Mouse (Mus musculus) CH12.LX (cell line): ENCODE data around the gene St8sia4. TPM values are rescaled to one million over a fixed set of nuclear protein-coding genes. Genes with fewer than 3 reads are reported as not detected.
A peak's percentile ranks its signal among the peaks of the same experiment; 100 is the strongest.

Source experiments
- DNase-seq: peaks from one replicate; pipeline ENCODE4 v3.0.0-alpha.2; 2013; ENCODE audit errors: extremely low read depth
- H3K27ac ChIP-seq: 2 replicates; pipeline ENCODE4 v1.5.1; 2012; ENCODE audit warnings: low read depth, mild to moderate bottlenecking, control low read depth, moderate library complexity; ENCODE audit not compliant: insufficient read depth
- H3K27me3 ChIP-seq: replicated peaks from 2 replicates; pipeline ENCODE3; 2012; ENCODE audit warnings: inconsistent platforms
- H3K36me3 ChIP-seq, 2 experiments: replicated peaks in 1 of 2; 2 replicates each; pipeline versions ENCODE3 to v1.6.1; 2012; ENCODE audit warnings: inconsistent platforms in 1 of 2, low read length in 1 of 2, mild to moderate bottlenecking in 1 of 2, mixed read lengths in 1 of 2, moderate library complexity in 1 of 2; ENCODE audit not compliant: control insufficient read depth in 1 of 2, insufficient read depth in 1 of 2
- H3K4me1 ChIP-seq, 2 experiments: 2 replicates each; pipeline ENCODE4 v1.6.1; 2012; ENCODE audit warnings: inconsistent platforms in 1 of 2, moderate library complexity in 1 of 2; ENCODE audit not compliant: insufficient read depth in 2 of 2, control insufficient read depth in 1 of 2
- H3K4me2 ChIP-seq: 2 replicates; pipeline ENCODE4 v1.6.1; 2012; ENCODE audit warnings: low read depth, mild to moderate bottlenecking, control low read depth; ENCODE audit not compliant: poor library complexity, insufficient read depth, severe bottlenecking
- H3K4me3 ChIP-seq, 3 experiments: fragments of 150-350 bp in 1 of 3; sonication (generic) in 1 of 3; replicated peaks in 1 of 3; 2 replicates each; pipeline versions ENCODE3 to v1.5.1; 2011 to 2012; ENCODE audit warnings: low read depth in 2 of 3, low read length in 2 of 3, mild to moderate bottlenecking in 2 of 3, moderate library complexity in 2 of 3, control low read depth in 1 of 3, improper control_type of control experiment in 1 of 3, inconsistent platforms in 1 of 3, mixed read lengths in 1 of 3; ENCODE audit not compliant: poor library complexity in 1 of 3
- H3K79me2 ChIP-seq: replicated peaks from 2 replicates; pipeline ENCODE4 v1.6.1; 2012; ENCODE audit warnings: mild to moderate bottlenecking, moderate library complexity; ENCODE audit not compliant: control insufficient read depth, poor library complexity, insufficient read depth, severe bottlenecking; ENCODE audit errors: extremely low read depth
- H3K9ac ChIP-seq: 2 replicates; pipeline ENCODE4 v1.6.1; 2012; ENCODE audit warnings: low read depth, mild to moderate bottlenecking, control low read depth, moderate library complexity; ENCODE audit not compliant: insufficient read depth
- H3K9me3 ChIP-seq: replicated peaks from 2 replicates; pipeline ENCODE3; 2012; ENCODE audit warnings: low read length, inconsistent platforms, mixed read lengths
- CHD2 ChIP-seq: IDR thresholded peaks from 2 replicates; pipeline ENCODE4 v1.6.1; 2011; ENCODE audit warnings: low read length, improper control_type of control experiment
- CTCF ChIP-seq, 2 experiments: IDR thresholded peaks in 1 of 2; conservative IDR thresholded peaks in 1 of 2; 2 replicates each; pipeline ENCODE4 v1.5.1; 2011 to 2012; ENCODE audit warnings: low read depth in 2 of 2, low read length in 2 of 2, improper control_type of control experiment in 1 of 2, inconsistent platforms in 1 of 2, mild to moderate bottlenecking in 1 of 2, moderate library complexity in 1 of 2
- ELF1 ChIP-seq: IDR thresholded peaks from 2 replicates; pipeline ENCODE4 v1.6.1; 2014; ENCODE audit warnings: low read depth, mild to moderate bottlenecking, inconsistent platforms, low read length, improper control_type of control experiment
- EP300 ChIP-seq: IDR thresholded peaks from 2 replicates; pipeline ENCODE4 v1.6.1; 2011; ENCODE audit warnings: low read length, improper control_type of control experiment
- IRF4 ChIP-seq: IDR thresholded peaks from 2 replicates; pipeline ENCODE4 v1.6.1; 2014; ENCODE audit warnings: low read depth, mild to moderate bottlenecking, inconsistent platforms, low read length, improper control_type of control experiment
- JUND ChIP-seq: conservative IDR thresholded peaks from 2 replicates; pipeline ENCODE4 v1.6.1; 2011; ENCODE audit warnings: low read depth, low read length, improper control_type of control experiment
- MAFK ChIP-seq: IDR thresholded peaks from 2 replicates; pipeline ENCODE4 v1.6.1; 2011; ENCODE audit warnings: low read length, improper control_type of control experiment; ENCODE audit not compliant: insufficient replicate concordance
- MAX ChIP-seq: IDR thresholded peaks from 2 replicates; pipeline ENCODE4 v1.6.1; 2011; ENCODE audit warnings: low read length, improper control_type of control experiment
- MAZ ChIP-seq: IDR thresholded peaks from 2 replicates; pipeline ENCODE4 v1.6.1; 2012; ENCODE audit warnings: low read depth, mild to moderate bottlenecking, inconsistent platforms, low read length, improper control_type of control experiment, moderate library complexity
- MEF2A ChIP-seq: IDR thresholded peaks from 2 replicates; pipeline ENCODE4 v1.6.1; 2014; ENCODE audit warnings: low read depth, mild to moderate bottlenecking, inconsistent platforms, low read length, improper control_type of control experiment, borderline replicate concordance
- NELFE ChIP-seq: IDR thresholded peaks from 2 replicates; pipeline ENCODE4 v1.6.1; 2011; ENCODE audit warnings: low read depth, low read length, improper control_type of control experiment
- NRF1 ChIP-seq: IDR thresholded peaks from 2 replicates; pipeline ENCODE4 v1.6.1; 2014; ENCODE audit warnings: low read depth, mild to moderate bottlenecking, inconsistent platforms, low read length, improper control_type of control experiment, moderate library complexity
- PAX5 ChIP-seq: IDR thresholded peaks from 2 replicates; pipeline ENCODE4 v1.6.1; 2012; ENCODE audit warnings: low read length, inconsistent platforms, mixed read lengths
- POLR2AphosphoS2 ChIP-seq: IDR thresholded peaks from 2 replicates; pipeline ENCODE4 v1.6.1; 2011; ENCODE audit warnings: low read depth, low read length, improper control_type of control experiment
- RAD21 ChIP-seq: IDR thresholded peaks from 2 replicates; pipeline ENCODE4 v1.6.1; 2011; ENCODE audit warnings: low read depth, mild to moderate bottlenecking, low read length, improper control_type of control experiment, moderate library complexity
- RCOR1 ChIP-seq: conservative IDR thresholded peaks from 2 replicates; pipeline ENCODE4 v1.6.1; 2012; ENCODE audit warnings: low read depth, mild to moderate bottlenecking, inconsistent platforms, low read length, improper control_type of control experiment
- TCF12 ChIP-seq: IDR thresholded peaks from 2 replicates; pipeline ENCODE4 v1.6.1; 2014; ENCODE audit warnings: low read depth, mild to moderate bottlenecking, inconsistent platforms, low read length, improper control_type of control experiment
- UBTF ChIP-seq: IDR thresholded peaks from 2 replicates; pipeline ENCODE4 v1.6.1; 2012; ENCODE audit warnings: low read depth, mild to moderate bottlenecking, inconsistent platforms, low read length, improper control_type of control experiment, moderate library complexity
- ZC3H11A ChIP-seq: IDR thresholded peaks from 2 replicates; pipeline ENCODE4 v1.6.1; 2012; ENCODE audit warnings: low read depth, mild to moderate bottlenecking, inconsistent platforms, low read length, improper control_type of control experiment
- ZKSCAN1 ChIP-seq: IDR thresholded peaks from 2 replicates; pipeline ENCODE4 v1.6.1; 2012; ENCODE audit warnings: low read depth, inconsistent platforms, low read length, improper control_type of control experiment, borderline replicate concordance
- ZNF384 ChIP-seq: IDR thresholded peaks from 2 replicates; pipeline ENCODE4 v1.6.1; 2012; ENCODE audit warnings: low read depth, low read length, improper control_type of control experiment, inconsistent platforms
- dilution Hi-C: fragments of 300-500 bp; cut with MboI; formaldehyde crosslinking; loops from 2 replicates; pipeline ENCODE4 v1.14.3; 2020; ENCODE audit warnings: low sequenced_read_pairs; ENCODE audit not compliant: extremely low pct_unique_long_range_greater_than_20kb, extremely low pct_ligation_motif_present
- in situ Hi-C: fragments of 300-500 bp; cut with MboI; formaldehyde crosslinking; loops from 3 replicates; pipeline ENCODE4 v1.14.3; 2019; ENCODE audit warnings: low sequenced_read_pairs, low pct_ligation_motif_present, low pct_unique_long_range_greater_than_20kb, mixed read lengths
- polyA plus RNA-seq: library from polyadenylated mRNA; unstranded; fragments of >175 nt; gene quantifications from 2 replicates; pipeline ENCODE4 v1.2.1, GENCODE M21; 2012; ENCODE audit warnings: low read depth; ENCODE audit not compliant: insufficient read length
- total RNA-seq, 2 experiments: library from RNA; depleted of rRNA; stranded (reverse); fragments of 300-350 nt in 1 of 2; fragments of >200 nt in 1 of 2; gene quantifications; 2 replicates each; pipeline ENCODE4 v1.2.3; 2012 to 2014

St8sia4 gene
- total and polyA plus RNA-seq, 3 experiments = 2.3 to 13.6 (median 12.7) TPM

GRCm38 (mm10) chr1:95590108-95590507 is 77.3 kb downstream of the St8sia4 start (continued):
- TF ChIP-seq TCF12 (peak; percentile 87), ZKSCAN1 (no peak), ELF1 (peak; percentile 75), ZC3H11A (no peak), MAZ (0 out of 2 replicates have a peak, but pooled peaks have one; percentile 33), NRF1 (no peak), MEF2A (peak; percentile 94), EP300 (peak; percentile 99), JUND (peak; percentile 99), CTCF (conservative IDR thresholded peaks at IDR 0.05 in 1 of 2, IDR thresholded peaks at IDR 0.05 in 1 of 2; ENCODE audit: low read depth in 2 of 2, low read length in 2 of 2) (no peak), POLR2AphosphoS2 (no peak), CHD2 (peak; percentile 81)

GRCm38 (mm10) chr1:95589471-95589870 is 77.9 kb downstream of the St8sia4 start:
- Histone ChIP-seq H3K79me2 (no peaks in the 10 kb centered on the region; the same call in 1 of the 2 replicates), H3K36me3 (no peaks in the 10 kb centered on the region), H3K4me3 (no peak overlapping the region), H3K9me3 (no peaks in the 10 kb centered on the region), H3K9ac (no peak overlapping the region; the same call in 1 of the 2 replicates), H3K27ac (no peak overlapping the region; the same call in 1 of the 2 replicates), H3K27me3 (no peaks in the 10 kb centered on the region), H3K4me2 (no peak overlapping the region), H3K4me1 (peaks cover 8 to 23% of the 10 kb centered on the region in 2 experiments; a peak in 3 of 4 replicates)
- dilution Hi-C loops = no loop called here
- no peak for DNase-seq
- TF ChIP-seq NELFE = 0 out of 2 replicates have a peak, but pooled peaks have one; percentile 22
- TF ChIP-seq EP300 = 0 out of 2 replicates have a peak, but pooled peaks have one; percentile 13
- no peak for TF ChIP-seq RCOR1
- in situ Hi-C loops = no loop called here

GRCm38 (mm10) chr1:95583310-95583709 is 84.1 kb downstream of the St8sia4 start:
- Histone ChIP-seq H3K79me2 (no peaks in the 10 kb centered on the region), H3K27me3 (no peaks in the 10 kb centered on the region), H3K4me1 (no peaks in the 10 kb centered on the region), H3K4me2 (no peak overlapping the region), H3K4me3 (no peak overlapping the region), H3K36me3 (no peaks in the 10 kb centered on the region), H3K9me3 (no peaks in the 10 kb centered on the region), H3K27ac (no peak overlapping the region), H3K9ac (no peak overlapping the region)
- in situ Hi-C loops (no loop called here), dilution Hi-C loops (no loop called here)
- DNase-seq = no peak
- TF ChIP-seq CTCF (conservative IDR thresholded peaks at IDR 0.05 in 1 of 2, IDR thresholded peaks at IDR 0.05 in 1 of 2; ENCODE audit: low read depth in 2 of 2, low read length in 2 of 2) (no peak), PAX5 (no peak), NRF1 (no peak), EP300 (no peak), MAX (no peak), IRF4 (no peak), MAFK (no peak), MEF2A (no peak), CHD2 (no peak), RAD21 (no peak), UBTF (no peak), ZNF384 (no peak)
